Mouse (Mus musculus): ENCODE results near the gene Rpl29.

DNA sequence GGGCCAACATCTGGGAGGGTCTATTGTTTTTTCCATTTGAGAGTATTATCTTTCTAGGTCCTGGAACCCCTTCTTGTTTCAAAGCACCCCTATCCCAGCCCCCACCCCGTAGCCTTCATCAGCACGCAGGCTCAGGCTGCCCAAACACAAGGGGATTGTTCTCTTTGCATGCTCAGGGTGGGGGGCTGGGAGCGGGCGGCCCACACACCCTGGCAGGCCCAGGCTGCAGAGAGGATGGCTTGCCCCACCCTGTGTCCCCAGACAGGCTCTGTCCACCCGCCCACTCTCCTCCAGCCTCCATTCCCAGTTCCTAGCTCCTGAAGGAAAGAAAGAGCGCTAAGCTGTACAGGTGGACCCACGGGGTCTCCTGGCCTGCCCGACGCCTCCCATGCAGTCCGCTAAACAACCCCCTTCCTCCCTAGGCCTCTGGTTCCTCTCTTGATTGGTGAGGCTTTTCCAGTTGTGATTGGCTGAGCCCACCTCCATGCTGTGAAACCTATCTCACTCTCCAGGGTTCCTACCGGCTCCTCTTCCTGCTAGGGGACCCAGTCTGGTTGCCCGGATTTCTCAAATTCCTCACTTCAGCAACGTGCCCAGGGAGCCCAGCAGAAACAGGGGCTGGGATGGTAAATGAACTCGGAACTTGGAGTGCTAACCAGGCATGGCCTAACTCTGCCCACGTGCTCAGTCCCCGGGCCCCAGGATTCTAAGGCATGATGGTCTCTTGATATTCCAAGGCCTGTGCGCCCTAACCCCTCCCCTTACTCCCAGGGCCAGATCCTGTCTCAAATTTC, 25.8 kb downstream of the Rpl29 start:
- TF ChIP-seq EP300 (IDR thresholded peaks at IDR 0.05; ENCODE audit: low read length) (no peak), CTCF (conservative IDR thresholded peaks at IDR 0.05 in 1 of 2, IDR thresholded peaks at IDR 0.05 in 1 of 2; ENCODE audit: low read depth in 2 of 2, low read length in 2 of 2) (no peak), POLR2A (IDR thresholded peaks at IDR 0.05; ENCODE audit: low read depth, low read length) (no peak), MYC (IDR thresholded peaks at IDR 0.05; ENCODE audit: low read depth, low read length) (no peak), ZKSCAN1 (IDR thresholded peaks at IDR 0.05; ENCODE audit: borderline replicate concordance, low read depth, low read length) (no peak), POLR2AphosphoS2 (IDR thresholded peaks at IDR 0.05; ENCODE audit: low read depth, low read length) (no peak), ETS1 (conservative IDR thresholded peaks at IDR 0.05; ENCODE audit: low read depth, low read length) (no peak), RAD21 (IDR thresholded peaks at IDR 0.05; ENCODE audit: low read depth, low read length) (no peak), PAX5 (IDR thresholded peaks at IDR 0.05; ENCODE audit: low read length) (no peak), RCOR1 (conservative IDR thresholded peaks at IDR 0.05; ENCODE audit: low read depth, low read length) (no peak), UBTF (IDR thresholded peaks at IDR 0.05; ENCODE audit: low read depth, low read length) (no peak), GABPA (IDR thresholded peaks at IDR 0.05; ENCODE audit: insufficient replicate concordance, low read depth, low read length) (no peak), HCFC1 (IDR thresholded peaks at IDR 0.05; ENCODE audit: low read depth, low read length) (no peak), BHLHE40 (IDR thresholded peaks at IDR 0.05; ENCODE audit: low read depth, low read length) (no peak)

Measured in CH12.LX (cell line).